Mouse (Mus musculus): ENCODE results near the gene Sox9. TPM values are rescaled to one million over a fixed set of nuclear protein-coding genes. Genes with fewer than 3 reads are reported as not detected.

Sox9 gene
- polyA plus RNA-seq, 1 experiment: 25.5 TPM

- Histone ChIP-seq H3K27ac (ENCODE audit: insufficient read depth, low read depth, low read length) (no peak overlapping the region), H3K4me1 (ENCODE audit: control insufficient read depth, insufficient read depth, insufficient read length, low read length) (no peaks in the 10 kb centered on the region), H3K36me3 (ENCODE audit: control insufficient read depth, insufficient read depth, low read length) (no peaks in the 10 kb centered on the region), H3K27me3 (ENCODE audit: control insufficient read depth, insufficient read depth, low read length) (no peaks in the 10 kb centered on the region), H3K4me3 (ENCODE audit: low read depth, low read length) (no peak overlapping the region)
- 83% methylated on average over 15 of the region's 15 CpGs for WGBS
- TF ChIP-seq CTCF (IDR thresholded peaks at IDR 0.05; ENCODE audit: extremely low read depth, insufficient read length, insufficient replicate concordance, low read depth, low read length) (no peak), POLR2A (IDR thresholded peaks at IDR 0.05; ENCODE audit: low read depth, low read length) (no peak)
Observed at GRCm38 (mm10) chr11:112767531-112768041, 14.4 kb upstream of the Sox9 start.

- 43% methylated on average over 11 of the region's 11 CpGs for WGBS
- H3K4me3 ChIP-seq (ENCODE audit: low read depth, low read length): no peak overlapping the region
Observed at GRCm38 (mm10) chr11:112772791-112773355, 9.2 kb upstream of the Sox9 start.

DNA sequence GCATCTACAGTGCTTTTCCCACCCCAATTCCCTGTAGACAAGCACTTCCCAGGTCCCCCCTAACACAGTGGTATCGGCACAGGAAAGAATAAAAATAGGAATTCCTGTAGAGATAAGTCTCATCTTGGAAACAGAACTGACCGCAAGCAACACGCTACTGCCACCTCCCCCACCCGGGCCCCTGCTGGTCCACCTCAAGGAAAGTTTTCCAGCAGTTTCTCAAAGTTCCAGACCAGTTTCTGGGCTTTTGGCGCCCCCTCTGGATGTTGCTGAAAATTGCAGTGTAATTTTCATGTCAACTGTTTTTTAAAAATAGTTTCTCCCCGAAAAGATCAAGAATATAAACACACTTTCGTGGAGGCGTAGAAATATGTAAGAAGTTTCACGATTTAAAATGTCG lies 2.3 kb upstream of the Sox9 start:
- TF ChIP-seq CTCF (IDR thresholded peaks at IDR 0.05; ENCODE audit: extremely low read depth, insufficient read length, insufficient replicate concordance, low read depth, low read length) (peak; percentile 58; the same call in 1 of the 2 replicates), POLR2A (IDR thresholded peaks at IDR 0.05; ENCODE audit: low read depth, low read length) (no peak)
- WGBS: 4% methylated on average over 10 of the region's 10 CpGs

More at GRCm38 (mm10) chr11:112772791-112773355, 9.2 kb upstream of the Sox9 start:
- no peak overlapping the region for H3K27ac ChIP-seq (ENCODE audit: insufficient read depth, low read depth, low read length)
- TF ChIP-seq POLR2A (IDR thresholded peaks at IDR 0.05; ENCODE audit: low read depth, low read length) (no peak), CTCF (IDR thresholded peaks at IDR 0.05; ENCODE audit: extremely low read depth, insufficient read length, insufficient replicate concordance, low read depth, low read length) (no peak)
- H3K4me1 ChIP-seq (ENCODE audit: control insufficient read depth, insufficient read depth, insufficient read length, low read length): no peaks in the 10 kb centered on the region
- no peaks in the 10 kb centered on the region; the same call in 1 of the 2 replicates for H3K27me3 ChIP-seq (ENCODE audit: control insufficient read depth, insufficient read depth, low read length)
- no peaks in the 10 kb centered on the region for H3K36me3 ChIP-seq (ENCODE audit: control insufficient read depth, insufficient read depth, low read length)

GRCm38 (mm10) chr11:112780394-112780920 lies 1.6 kb upstream of the Sox9 start:
- no peak for TF ChIP-seq POLR2A (IDR thresholded peaks at IDR 0.05; ENCODE audit: low read depth, low read length)
- no peak for TF ChIP-seq CTCF (IDR thresholded peaks at IDR 0.05; ENCODE audit: extremely low read depth, insufficient read length, insufficient replicate concordance, low read depth, low read length)
- Histone ChIP-seq H3K27ac (ENCODE audit: insufficient read depth, low read depth, low read length) (no peak overlapping the region), H3K27me3 (ENCODE audit: control insufficient read depth, insufficient read depth, low read length) (peaks cover 6% of the 10 kb centered on the region), H3K4me1 (ENCODE audit: control insufficient read depth, insufficient read depth, insufficient read length, low read length) (no peaks in the 10 kb centered on the region; the same call in none of the 2 replicates), H3K4me3 (ENCODE audit: low read depth, low read length) (no peak overlapping the region), H3K36me3 (ENCODE audit: control insufficient read depth, insufficient read depth, low read length) (0 out of 2 replicates have a peak, but pooled peaks cover 7% of the 10 kb centered on the region)
- 13% methylated on average over 19 of the region's 19 CpGs for WGBS

More for the DNA sequence above, 2.3 kb upstream of the Sox9 start:
- Histone ChIP-seq H3K36me3 (ENCODE audit: control insufficient read depth, insufficient read depth, low read length) (0 out of 2 replicates have a peak, but pooled peaks cover 3% of the 10 kb centered on the region), H3K27me3 (ENCODE audit: control insufficient read depth, insufficient read depth, low read length) (peaks cover 5% of the 10 kb centered on the region), H3K27ac (ENCODE audit: insufficient read depth, low read depth, low read length) (no peak overlapping the region), H3K4me3 (ENCODE audit: low read depth, low read length) (no peak overlapping the region), H3K4me1 (ENCODE audit: control insufficient read depth, insufficient read depth, insufficient read length, low read length) (no peaks in the 10 kb centered on the region; the same call in none of the 2 replicates)

DNA sequence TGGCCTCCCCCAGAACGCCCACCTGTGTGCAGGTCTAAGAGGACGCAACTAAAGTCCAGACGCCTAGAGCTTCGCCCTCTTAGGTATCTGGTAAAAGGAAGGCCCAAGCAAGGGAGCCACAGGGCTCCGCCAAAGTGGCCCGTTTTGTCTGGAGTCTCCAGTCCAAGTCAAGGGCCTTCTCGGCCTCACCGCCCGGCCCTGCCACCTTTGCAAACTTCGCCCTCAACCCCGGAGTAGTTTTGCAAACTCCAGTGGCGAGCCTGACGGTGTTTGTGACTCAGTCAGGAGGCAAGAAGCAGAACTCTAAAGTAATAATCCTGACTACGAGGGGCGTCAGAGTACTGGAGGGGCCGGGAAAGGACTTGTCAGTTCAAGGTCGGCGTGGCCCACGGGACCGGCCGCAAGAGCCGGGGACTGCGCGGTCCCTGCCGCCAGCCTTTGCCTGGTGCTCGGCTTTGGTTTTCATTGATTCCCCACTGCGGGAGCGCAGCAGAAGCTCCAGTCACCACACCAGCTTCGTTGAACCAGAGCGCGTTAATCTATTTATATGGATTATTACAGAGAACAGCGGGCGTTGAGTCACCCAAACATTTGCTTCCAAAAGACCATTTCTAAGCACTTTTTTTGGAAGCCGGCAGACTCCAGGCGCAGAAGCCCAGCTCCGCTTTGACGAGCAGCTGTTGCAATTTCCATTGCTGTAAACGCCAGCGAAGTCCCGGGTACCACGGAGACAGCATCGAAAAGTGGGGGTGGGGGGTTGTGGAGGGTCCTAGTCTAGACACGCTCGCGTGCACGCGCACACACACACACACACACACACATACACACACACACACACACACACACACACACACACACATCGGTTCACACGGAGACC lies 751 bp upstream of the Sox9 start:
- peaks cover 6% of the 10 kb centered on the region for H3K27me3 ChIP-seq (ENCODE audit: control insufficient read depth, insufficient read depth, low read length)
- WGBS: 1% methylated on average over 49 of the region's 49 CpGs
- H3K36me3 ChIP-seq (ENCODE audit: control insufficient read depth, insufficient read depth, low read length): 0 out of 2 replicates have a peak, but pooled peaks cover 7% of the 10 kb centered on the region
- H3K4me1 ChIP-seq (ENCODE audit: control insufficient read depth, insufficient read depth, insufficient read length, low read length): no peaks in the 10 kb centered on the region; the same call in none of the 2 replicates
- H3K4me3 ChIP-seq (ENCODE audit: low read depth, low read length): peak overlapping the region; percentile 69
- TF ChIP-seq POLR2A (IDR thresholded peaks at IDR 0.05; ENCODE audit: low read depth, low read length): no peak
- no peak for TF ChIP-seq CTCF (IDR thresholded peaks at IDR 0.05; ENCODE audit: extremely low read depth, insufficient read length, insufficient replicate concordance, low read depth, low read length)
- H3K27ac ChIP-seq (ENCODE audit: insufficient read depth, low read depth, low read length): peak overlapping the region; percentile 8; the same call in 1 of the 2 replicates

DNA sequence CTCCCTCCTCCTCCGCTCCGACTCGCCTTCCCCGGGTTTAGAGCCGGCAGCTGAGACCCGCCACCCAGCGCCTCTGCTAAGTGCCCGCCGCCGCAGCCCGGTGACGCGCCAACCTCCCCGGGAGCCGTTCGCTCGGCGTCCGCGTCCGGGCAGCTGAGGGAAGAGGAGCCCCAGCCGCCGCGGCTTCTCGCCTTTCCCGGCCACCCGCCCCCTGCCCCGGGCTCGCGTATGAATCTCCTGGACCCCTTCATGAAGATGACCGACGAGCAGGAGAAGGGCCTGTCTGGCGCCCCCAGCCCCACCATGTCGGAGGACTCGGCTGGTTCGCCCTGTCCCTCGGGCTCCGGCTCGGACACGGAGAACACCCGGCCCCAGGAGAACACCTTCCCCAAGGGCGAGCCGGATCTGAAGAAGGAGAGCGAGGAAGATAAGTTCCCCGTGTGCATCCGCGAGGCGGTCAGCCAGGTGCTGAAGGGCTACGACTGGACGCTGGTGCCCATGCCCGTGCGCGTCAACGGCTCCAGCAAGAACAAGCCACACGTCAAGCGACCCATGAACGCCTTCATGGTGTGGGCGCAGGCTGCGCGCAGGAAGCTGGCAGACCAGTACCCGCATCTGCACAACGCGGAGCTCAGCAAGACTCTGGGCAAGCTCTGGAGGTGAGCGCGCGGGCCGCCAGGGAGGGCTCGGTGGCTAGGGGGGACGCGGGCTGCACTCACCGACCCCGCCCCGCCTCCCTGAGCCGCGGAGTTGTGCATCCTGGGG lies 515 bp downstream of the Sox9 start:
- peaks cover 6% of the 10 kb centered on the region for H3K27me3 ChIP-seq (ENCODE audit: control insufficient read depth, insufficient read depth, low read length)
- WGBS: under 1% methylated on average over 75 of the region's 75 CpGs
- peak overlapping the region; percentile 58 for H3K27ac ChIP-seq (ENCODE audit: insufficient read depth, low read depth, low read length)
- TF ChIP-seq POLR2A (IDR thresholded peaks at IDR 0.05; ENCODE audit: low read depth, low read length): no peak
- TF ChIP-seq CTCF (IDR thresholded peaks at IDR 0.05; ENCODE audit: extremely low read depth, insufficient read length, insufficient replicate concordance, low read depth, low read length): no peak
- peak overlapping the region; percentile 69 for H3K4me3 ChIP-seq (ENCODE audit: low read depth, low read length)
- H3K4me1 ChIP-seq (ENCODE audit: control insufficient read depth, insufficient read depth, insufficient read length, low read length): no peaks in the 10 kb centered on the region; the same call in none of the 2 replicates
- 0 out of 2 replicates have a peak, but pooled peaks cover 7% of the 10 kb centered on the region for H3K36me3 ChIP-seq (ENCODE audit: control insufficient read depth, insufficient read depth, low read length)
